Mouse (Mus musculus): Measurements from ENCODE around the gene Insig1. TPM values are rescaled to one million over a fixed set of nuclear protein-coding genes. Genes with fewer than 3 reads are reported as not detected.

Insig1 gene
- 82.2 and 110 TPM in 2 replicates for polyA plus RNA-seq (2012; rRNA removed)

DNA sequence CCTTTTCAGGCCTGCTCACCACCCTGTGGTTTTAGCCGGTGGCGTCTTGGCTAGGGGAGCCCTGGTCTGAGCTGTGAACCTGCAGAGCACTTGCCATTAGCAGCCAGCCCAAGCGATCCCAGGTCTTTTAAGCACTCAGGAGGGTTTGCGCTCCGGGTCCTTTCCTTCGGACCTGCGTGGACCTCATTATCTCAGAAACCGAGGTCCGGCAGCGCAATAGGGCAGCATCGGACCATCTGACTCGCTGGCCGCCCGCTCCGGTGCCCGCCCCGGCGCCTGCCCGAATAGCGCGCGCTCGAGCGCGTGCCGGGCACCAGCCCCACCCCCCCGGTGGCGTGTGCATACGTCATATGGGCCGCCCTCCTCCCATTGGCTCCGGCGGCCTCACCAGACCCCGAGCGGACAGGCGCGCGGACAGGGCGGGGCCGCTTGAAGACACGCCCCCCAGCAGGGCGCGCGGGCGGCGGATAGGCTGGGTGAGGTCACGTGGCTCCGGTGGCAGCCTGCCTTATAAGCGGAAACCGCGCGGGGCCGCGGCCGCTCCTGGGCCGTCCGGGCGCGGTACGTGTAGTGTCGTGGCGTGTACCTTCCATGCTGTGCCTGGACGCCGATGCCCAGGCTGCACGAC lies at the start of gene Insig1:
Insig1 (plus strand) TSS at position 536 of the 628 bp plus-strand sequence.
- under 1% methylated on average over 64 of the region's 64 CpGs for WGBS
- no peaks in the 10 kb centered on the region for H3K27me3 ChIP-seq (ENCODE audit: control insufficient read depth, insufficient read depth, low read length)
- TF ChIP-seq POLR2A (IDR thresholded peaks at IDR 0.05; ENCODE audit: low read depth, low read length) (peak; percentile 97), CTCF (IDR thresholded peaks at IDR 0.05; ENCODE audit: extremely low read depth, insufficient read length, insufficient replicate concordance, low read depth, low read length) (no peak)
- peaks cover 45% of the 10 kb centered on the region for H3K4me1 ChIP-seq (ENCODE audit: control insufficient read depth, insufficient read depth, insufficient read length, low read length)
- peaks cover 30% of the 10 kb centered on the region for H3K36me3 ChIP-seq (ENCODE audit: control insufficient read depth, insufficient read depth, low read length)
- H3K27ac ChIP-seq (ENCODE audit: insufficient read depth, low read depth, low read length): peak within 1 kb of the TSS; percentile 95
- H3K4me3 ChIP-seq (ENCODE audit: low read depth, low read length): peak within 1 kb of the TSS; percentile 77

DNA sequence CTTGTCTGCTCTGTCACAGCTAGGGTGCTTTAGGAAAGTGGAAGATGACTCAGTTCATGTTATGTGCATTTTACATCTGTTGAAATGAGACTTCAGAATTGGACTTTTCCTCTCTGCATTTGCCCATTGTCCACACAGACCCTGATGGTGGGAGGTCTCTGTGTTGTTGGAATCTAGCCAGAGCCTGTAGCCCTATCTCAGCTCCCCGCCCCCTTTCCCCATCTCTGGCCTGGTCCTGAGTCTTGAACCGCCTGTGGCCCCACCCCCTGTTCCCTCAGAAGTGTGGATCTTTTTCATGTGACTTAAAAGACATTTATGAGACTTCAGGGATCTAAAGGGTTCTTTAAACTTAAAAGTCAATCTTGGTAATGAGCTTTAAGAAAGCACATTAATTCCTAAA lies 47.7 kb upstream of the Insig1 start:
- TF ChIP-seq CTCF (IDR thresholded peaks at IDR 0.05; ENCODE audit: extremely low read depth, insufficient read length, insufficient replicate concordance, low read depth, low read length) (no peak), POLR2A (IDR thresholded peaks at IDR 0.05; ENCODE audit: low read depth, low read length) (no peak)
- no peaks in the 10 kb centered on the region for H3K36me3 ChIP-seq (ENCODE audit: control insufficient read depth, insufficient read depth, low read length)
- no peak overlapping the region for H3K27ac ChIP-seq (ENCODE audit: insufficient read depth, low read depth, low read length)
- 64% methylated on average over 2 of the region's 2 CpGs for WGBS
- no peaks in the 10 kb centered on the region for H3K4me1 ChIP-seq (ENCODE audit: control insufficient read depth, insufficient read depth, insufficient read length, low read length)
- H3K27me3 ChIP-seq (ENCODE audit: control insufficient read depth, insufficient read depth, low read length): no peaks in the 10 kb centered on the region
- no peak overlapping the region for H3K4me3 ChIP-seq (ENCODE audit: low read depth, low read length)

DNA sequence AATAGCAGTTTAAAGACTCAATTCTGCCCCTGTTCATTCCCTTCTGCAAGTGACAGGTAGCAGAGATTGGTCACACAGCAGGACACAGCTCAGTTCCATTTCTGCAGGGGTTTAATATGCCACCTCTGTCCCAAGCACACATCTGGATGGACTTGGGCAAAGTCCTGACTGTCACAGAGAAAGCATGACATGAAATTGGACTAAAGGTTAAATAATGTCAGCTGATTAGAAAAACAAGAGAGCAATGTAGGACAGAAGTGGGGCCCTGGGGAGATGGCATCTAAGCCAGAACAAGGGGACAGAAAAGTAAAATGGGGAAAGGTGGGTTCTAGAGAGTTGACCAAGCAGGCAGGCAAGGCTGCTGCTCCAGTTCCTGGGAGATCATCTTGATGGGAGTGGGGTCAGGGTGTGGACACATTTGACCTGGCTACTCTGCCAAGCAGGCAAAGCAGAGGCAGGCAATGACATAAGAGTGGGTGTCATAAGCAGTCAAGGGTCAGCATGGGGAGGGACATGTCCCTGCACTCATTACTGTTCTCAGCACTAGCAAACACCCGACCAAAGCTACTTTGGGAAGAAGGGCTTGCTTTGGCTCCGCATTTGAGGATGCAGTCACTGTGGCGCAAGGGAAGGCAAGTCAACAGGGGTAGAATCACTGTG lies 39.5 kb upstream of the Insig1 start:
- Histone ChIP-seq H3K27me3 (ENCODE audit: control insufficient read depth, insufficient read depth, low read length) (no peaks in the 10 kb centered on the region), H3K27ac (ENCODE audit: insufficient read depth, low read depth, low read length) (no peak overlapping the region), H3K4me3 (ENCODE audit: low read depth, low read length) (no peak overlapping the region), H3K36me3 (ENCODE audit: control insufficient read depth, insufficient read depth, low read length) (no peaks in the 10 kb centered on the region), H3K4me1 (ENCODE audit: control insufficient read depth, insufficient read depth, insufficient read length, low read length) (peaks cover 10% of the 10 kb centered on the region; the same call in 1 of the 2 replicates)
- TF ChIP-seq CTCF (IDR thresholded peaks at IDR 0.05; ENCODE audit: extremely low read depth, insufficient read length, insufficient replicate concordance, low read depth, low read length) (no peak), POLR2A (IDR thresholded peaks at IDR 0.05; ENCODE audit: low read depth, low read length) (no peak)
- 85% methylated on average over 3 of the region's 3 CpGs for WGBS

DNA sequence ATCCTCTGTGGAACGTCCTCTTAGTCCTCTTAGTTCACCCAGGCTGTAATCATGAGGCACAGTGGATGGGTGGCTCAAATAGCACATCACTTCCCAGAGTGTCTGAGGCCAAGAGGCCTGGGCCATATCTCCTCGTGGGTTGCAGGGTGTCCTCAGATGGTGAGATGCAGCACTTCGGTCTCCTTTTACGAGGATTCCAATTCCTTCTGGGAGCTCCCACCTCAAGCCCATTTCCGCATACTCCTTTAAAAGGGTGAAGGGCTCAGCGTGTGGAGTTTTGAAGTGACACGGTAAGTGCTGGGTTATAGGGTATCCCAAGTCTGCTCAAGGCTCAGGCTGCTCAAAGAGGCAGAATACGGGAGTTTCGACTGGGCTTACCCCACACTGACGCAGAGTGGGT lies 38.3 kb upstream of the Insig1 start:
- no peak overlapping the region for H3K4me3 ChIP-seq (ENCODE audit: low read depth, low read length)
- H3K27ac ChIP-seq (ENCODE audit: insufficient read depth, low read depth, low read length): no peak overlapping the region
- H3K27me3 ChIP-seq (ENCODE audit: control insufficient read depth, insufficient read depth, low read length): no peaks in the 10 kb centered on the region
- H3K4me1 ChIP-seq (ENCODE audit: control insufficient read depth, insufficient read depth, insufficient read length, low read length): peaks cover 21% of the 10 kb centered on the region; the same call in 1 of the 2 replicates
- H3K36me3 ChIP-seq (ENCODE audit: control insufficient read depth, insufficient read depth, low read length): no peaks in the 10 kb centered on the region
- 89% methylated on average over 10 of the region's 10 CpGs for whole genome bisulfite sequencing
- TF ChIP-seq POLR2A (IDR thresholded peaks at IDR 0.05; ENCODE audit: low read depth, low read length) (no peak), CTCF (IDR thresholded peaks at IDR 0.05; ENCODE audit: extremely low read depth, insufficient read length, insufficient replicate concordance, low read depth, low read length) (no peak)

DNA sequence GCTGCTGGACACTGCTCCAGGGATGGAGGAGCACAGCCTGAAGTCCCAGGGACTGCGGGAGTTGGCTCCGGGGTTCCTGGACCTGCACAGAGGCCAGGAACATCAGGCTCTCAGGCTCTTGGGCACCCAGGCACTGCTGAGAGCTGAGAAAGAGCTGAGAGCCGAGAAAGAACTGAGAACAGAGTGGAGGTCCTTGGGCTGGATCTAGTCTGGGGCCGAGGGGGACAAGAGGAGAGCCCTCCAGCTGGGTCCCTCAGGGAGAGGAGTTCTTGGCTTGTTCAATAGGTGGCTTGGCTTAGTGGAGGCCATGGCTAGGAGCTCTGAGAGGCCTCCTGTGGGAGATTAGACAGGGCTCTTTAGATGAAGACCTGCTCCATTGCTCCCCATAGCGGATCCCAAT lies 37.9 kb upstream of the Insig1 start:
- TF ChIP-seq POLR2A (IDR thresholded peaks at IDR 0.05; ENCODE audit: low read depth, low read length) (no peak), CTCF (IDR thresholded peaks at IDR 0.05; ENCODE audit: extremely low read depth, insufficient read length, insufficient replicate concordance, low read depth, low read length) (no peak)
- H3K27ac ChIP-seq (ENCODE audit: insufficient read depth, low read depth, low read length): no peak overlapping the region
- whole genome bisulfite sequencing: 92% methylated on average over 5 of the region's 5 CpGs
- H3K36me3 ChIP-seq (ENCODE audit: control insufficient read depth, insufficient read depth, low read length): no peaks in the 10 kb centered on the region
- H3K4me1 ChIP-seq (ENCODE audit: control insufficient read depth, insufficient read depth, insufficient read length, low read length): peaks cover 24% of the 10 kb centered on the region; the same call in 1 of the 2 replicates
- H3K4me3 ChIP-seq (ENCODE audit: low read depth, low read length): no peak overlapping the region
- no peaks in the 10 kb centered on the region for H3K27me3 ChIP-seq (ENCODE audit: control insufficient read depth, insufficient read depth, low read length)

DNA sequence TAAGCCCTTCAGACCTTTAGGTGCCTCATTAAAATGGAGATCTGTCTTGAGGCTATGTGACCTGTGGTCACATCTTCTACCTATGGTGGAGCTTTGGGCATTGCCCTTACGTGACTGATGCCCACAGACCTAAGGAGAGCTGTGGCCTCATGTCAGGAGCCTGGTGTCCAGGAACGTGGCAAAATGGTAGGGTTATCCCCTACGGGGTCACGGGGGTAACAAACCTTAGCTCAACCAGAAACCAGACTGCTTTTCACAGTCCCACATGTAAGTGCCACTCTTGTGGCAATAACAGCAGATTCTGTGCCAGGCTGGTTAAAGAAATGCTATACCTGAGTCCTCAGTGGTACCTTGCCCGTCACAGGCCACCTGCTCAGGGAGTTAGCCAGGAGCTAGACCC lies 37.3 kb upstream of the Insig1 start:
- TF ChIP-seq POLR2A (IDR thresholded peaks at IDR 0.05; ENCODE audit: low read depth, low read length): no peak
- no peak for TF ChIP-seq CTCF (IDR thresholded peaks at IDR 0.05; ENCODE audit: extremely low read depth, insufficient read length, insufficient replicate concordance, low read depth, low read length)
- Histone ChIP-seq H3K27ac (ENCODE audit: insufficient read depth, low read depth, low read length) (no peak overlapping the region), H3K36me3 (ENCODE audit: control insufficient read depth, insufficient read depth, low read length) (no peaks in the 10 kb centered on the region), H3K27me3 (ENCODE audit: control insufficient read depth, insufficient read depth, low read length) (no peaks in the 10 kb centered on the region), H3K4me1 (ENCODE audit: control insufficient read depth, insufficient read depth, insufficient read length, low read length) (peaks cover 24% of the 10 kb centered on the region; the same call in 1 of the 2 replicates), H3K4me3 (ENCODE audit: low read depth, low read length) (no peak overlapping the region)
- WGBS: 90% methylated on average over 5 of the region's 5 CpGs

DNA sequence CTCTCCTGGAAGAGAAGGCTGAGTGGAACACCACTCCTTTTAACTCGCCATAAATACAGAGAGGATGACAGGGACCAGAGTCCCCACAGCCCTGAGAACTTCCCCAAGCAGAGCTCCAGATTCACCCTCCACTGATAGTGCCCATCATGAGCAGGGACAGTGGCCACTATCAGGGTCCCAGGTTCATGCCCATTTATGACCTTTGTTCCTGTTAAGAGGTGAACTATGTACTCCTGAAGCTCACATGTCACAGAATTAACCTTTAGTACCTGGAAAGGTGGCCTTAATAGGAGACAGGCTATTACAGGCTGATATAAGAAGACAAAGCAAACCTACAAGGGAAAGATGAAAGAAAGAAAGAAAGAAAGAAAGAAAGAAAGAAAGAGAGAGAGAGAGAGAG lies 35.2 kb upstream of the Insig1 start:
- Histone ChIP-seq H3K4me3 (ENCODE audit: low read depth, low read length) (no peak overlapping the region), H3K36me3 (ENCODE audit: control insufficient read depth, insufficient read depth, low read length) (no peaks in the 10 kb centered on the region), H3K27ac (ENCODE audit: insufficient read depth, low read depth, low read length) (peak overlapping the region; percentile 17; the same call in 1 of the 2 replicates), H3K27me3 (ENCODE audit: control insufficient read depth, insufficient read depth, low read length) (no peaks in the 10 kb centered on the region), H3K4me1 (ENCODE audit: control insufficient read depth, insufficient read depth, insufficient read length, low read length) (peaks cover 24% of the 10 kb centered on the region; the same call in 1 of the 2 replicates)
- TF ChIP-seq CTCF (IDR thresholded peaks at IDR 0.05; ENCODE audit: extremely low read depth, insufficient read length, insufficient replicate concordance, low read depth, low read length): no peak
- no peak for TF ChIP-seq POLR2A (IDR thresholded peaks at IDR 0.05; ENCODE audit: low read depth, low read length)
- 89% methylated on average over 1 of the region's 1 CpGs for WGBS
